Mouse (Mus musculus) hindbrain, postnatal 0 days (tissue): Measurements from ENCODE around the gene Lin28a. TPM values are rescaled to one million over a fixed set of nuclear protein-coding genes. Genes with fewer than 3 reads are reported as not detected.

Experiments used
- ATAC-seq: fragments of 200-750 bp; cut with Nextera tagmentation; 2 replicates; pipeline ENCODE4 v1.8.0; 2017; ENCODE audit warnings: mild to moderate bottlenecking, moderate TSS enrichment, moderate library complexity
- DNase-seq: peaks from one replicate; pipeline ENCODE4 v3.0.0-alpha.2; 2015; ENCODE audit warnings: low spot score
- H3K27ac ChIP-seq: fragments of 300-500 bp; sonication (generic); 2 replicates; pipeline ENCODE4 v1.5.1; 2014; ENCODE audit warnings: mild to moderate bottlenecking
- H3K27me3 ChIP-seq: fragments of 300-500 bp; sonication (generic); 2 replicates; pipeline ENCODE4 v1.6.1; 2014; ENCODE audit warnings: low read length, mixed read lengths; ENCODE audit not compliant: insufficient read depth
- H3K36me3 ChIP-seq: fragments of 300-500 bp; sonication (generic); 2 replicates; pipeline ENCODE4 v1.6.1; 2014; ENCODE audit warnings: low read length, mixed read lengths; ENCODE audit not compliant: insufficient read depth
- H3K4me1 ChIP-seq: fragments of 300-500 bp; sonication (generic); 2 replicates; pipeline ENCODE4 v1.6.1; 2014; ENCODE audit warnings: antibody characterized with exemption, low read length, mixed read lengths; ENCODE audit not compliant: insufficient read depth
- H3K4me2 ChIP-seq: fragments of 300-500 bp; sonication (generic); 2 replicates; pipeline ENCODE4 v1.6.1; 2014; ENCODE audit warnings: low read depth, mild to moderate bottlenecking, low read length, moderate library complexity, mixed read lengths
- H3K4me3 ChIP-seq: fragments of 300-500 bp; sonication (generic); 2 replicates; pipeline ENCODE4 v1.5.1; 2014; ENCODE audit warnings: low read length
- H3K9ac ChIP-seq: fragments of 300-500 bp; sonication (generic); replicated peaks from 2 replicates; pipeline ENCODE4 v1.6.1; 2014; ENCODE audit warnings: mild to moderate bottlenecking, low read length, moderate library complexity, mixed read lengths
- H3K9me3 ChIP-seq: fragments of 300-500 bp; sonication (generic); 2 replicates; pipeline ENCODE4 v1.6.1; 2016; ENCODE audit warnings: low read length, mixed read lengths
- CTCF ChIP-seq: IDR thresholded peaks from 2 replicates; pipeline ENCODE4 v1.5.1; 2016; ENCODE audit warnings: antibody characterized with exemption, control low read depth, low read depth
- WGBS: fragments of 180-500 bp; shearing (Covaris S2); extraction: QIAGEN DNeasy Blood & Tissue Kit; methylation state at CpG from one replicate; pipeline ENCODE4 v1.1.7; 2014; 5-methylcytosine and 5-hydroxymethylcytosine counted together
- polyA plus RNA-seq: library from polyadenylated mRNA; unstranded; fragments of >200 nt; fragmentation: Nextera tagmentation; extraction: Ambion mirVana; gene quantifications from 2 replicates; pipeline ENCODE4 v1.2.1, GENCODE M21; 2015
- total RNA-seq: library from RNA; depleted of rRNA; stranded (reverse); fragments of >200 nt; gene quantifications from 2 replicates; pipeline ENCODE4 v1.2.3, GENCODE M21; 2014; rRNA removed

The Lin28a gene
- not detected in 2 replicates for total RNA-seq
- 0.05 TPM in 1 of 2 replicates, not detected in the other for polyA plus RNA-seq

GRCm38 (mm10) chr4:134018779-134019145 is at the start of gene Lin28a:
TSS of gene Lin28a (minus strand) at chr4:134018841.
- WGBS = under 1% methylated on average over 9 of the region's 9 CpGs
- Histone ChIP-seq H3K4me2 (peak within 1 kb of the TSS; percentile 55), H3K27me3 (peaks cover 24% of the 10 kb centered on the region; the same call in 1 of the 2 replicates), H3K9me3 (no peaks in the 10 kb centered on the region), H3K4me3 (peak within 1 kb of the TSS; percentile 33), H3K27ac (peak within 1 kb of the TSS; percentile 49; the same call in 1 of the 2 replicates), H3K4me1 (no peaks in the 10 kb centered on the region), H3K36me3 (no peaks in the 10 kb centered on the region), H3K9ac (peak within 1 kb of the TSS; percentile 21; the same call in 1 of the 2 replicates)
- ATAC-seq (no peak; the same call in 1 of the 2 replicates), DNase-seq (no peak)
- no peak for TF ChIP-seq CTCF

- no peak for TF ChIP-seq CTCF
- DNase-seq = no peak
- Histone ChIP-seq H3K9ac (no peak overlapping the region), H3K36me3 (no peaks in the 10 kb centered on the region), H3K27me3 (no peaks in the 10 kb centered on the region), H3K9me3 (no peaks in the 10 kb centered on the region), H3K4me3 (no peak overlapping the region), H3K4me2 (no peak overlapping the region), H3K27ac (no peak overlapping the region), H3K4me1 (no peaks in the 10 kb centered on the region)
- no peak for ATAC-seq
- WGBS = 85% methylated on average over 7 of the region's 7 CpGs
Observed at GRCm38 (mm10) chr4:134067833-134068544, 49.3 kb upstream of the Lin28a start.

GRCm38 (mm10) chr4:134067383-134067782 is 48.7 kb upstream of the Lin28a start:
- no peak overlapping the region for H3K4me3 ChIP-seq
- H3K4me2 ChIP-seq = no peak overlapping the region
- 92% methylated on average over 8 of the region's 8 CpGs for WGBS
- no peak overlapping the region for H3K9ac ChIP-seq
- ATAC-seq (no peak), DNase-seq (no peak)
- no peaks in the 10 kb centered on the region for H3K36me3 ChIP-seq
- H3K4me1 ChIP-seq = no peaks in the 10 kb centered on the region
- no peak for TF ChIP-seq CTCF
- H3K27me3 ChIP-seq = no peaks in the 10 kb centered on the region
- no peak overlapping the region for H3K27ac ChIP-seq
- H3K9me3 ChIP-seq = no peaks in the 10 kb centered on the region

DNA sequence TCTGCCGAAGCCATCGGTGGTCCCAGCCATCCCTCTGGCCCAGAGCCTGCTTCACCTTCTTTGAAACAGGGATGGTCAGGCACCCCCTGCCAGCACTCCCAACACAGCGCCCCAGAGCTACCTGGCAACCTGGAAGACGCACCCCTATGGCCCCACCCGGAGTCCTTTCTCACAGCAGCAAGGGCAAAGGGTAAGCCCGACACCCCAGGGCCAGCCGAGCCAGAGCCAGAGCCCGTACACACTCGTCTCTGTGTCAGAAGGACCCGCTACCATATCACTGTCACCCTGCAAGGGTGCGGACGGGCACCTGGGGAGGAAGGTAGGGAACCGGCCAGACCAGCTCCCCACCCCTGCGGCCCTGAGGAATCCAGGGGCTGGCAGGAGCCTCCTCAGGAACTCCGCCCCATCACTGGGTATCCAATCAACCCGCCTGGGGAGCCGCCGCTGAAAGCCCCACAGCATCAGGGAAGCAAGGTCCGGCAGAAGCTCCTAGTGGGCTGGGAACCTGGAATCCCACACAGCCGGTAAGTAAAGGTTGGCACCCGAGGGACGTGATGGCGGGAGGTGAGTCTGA is 46.9 kb upstream of the Lin28a start:
- no peak for ATAC-seq
- TF ChIP-seq CTCF = no peak
- no peaks in the 10 kb centered on the region for H3K4me1 ChIP-seq
- no peak overlapping the region for H3K9ac ChIP-seq
- no peaks in the 10 kb centered on the region for H3K9me3 ChIP-seq
- 23% methylated on average over 23 of the region's 23 CpGs for WGBS
- no peak overlapping the region for H3K27ac ChIP-seq
- DNase-seq = no peak
- no peak overlapping the region for H3K4me3 ChIP-seq
- no peaks in the 10 kb centered on the region for H3K27me3 ChIP-seq
- H3K4me2 ChIP-seq = no peak overlapping the region
- no peaks in the 10 kb centered on the region for H3K36me3 ChIP-seq

DNA sequence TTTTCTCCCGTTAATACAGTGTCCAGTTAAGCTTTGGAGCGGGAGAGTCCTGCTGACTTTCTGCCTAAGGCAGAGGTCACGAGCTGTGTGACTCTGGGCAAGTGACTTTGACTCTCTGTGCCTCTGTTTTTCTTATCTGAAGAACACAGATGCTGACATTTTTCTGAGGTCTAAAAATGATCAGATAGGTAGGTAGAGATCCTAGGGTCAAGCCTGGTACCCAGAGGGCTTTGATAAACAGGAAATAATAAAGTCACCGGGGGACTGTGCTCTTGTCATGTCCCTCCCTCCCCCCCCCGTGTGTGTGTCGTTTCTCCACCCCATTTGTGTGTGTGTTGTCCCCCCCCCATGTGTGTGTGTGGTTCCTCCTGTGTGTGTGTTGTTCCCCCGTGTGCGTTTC is 43.9 kb upstream of the Lin28a start:
- no peak overlapping the region for H3K9ac ChIP-seq
- H3K4me1 ChIP-seq = no peaks in the 10 kb centered on the region
- H3K4me2 ChIP-seq = no peak overlapping the region
- H3K27ac ChIP-seq = no peak overlapping the region
- no peaks in the 10 kb centered on the region for H3K27me3 ChIP-seq
- no peak overlapping the region for H3K4me3 ChIP-seq
- H3K9me3 ChIP-seq = no peaks in the 10 kb centered on the region
- DNase-seq = no peak
- 69% methylated on average over 8 of the region's 8 CpGs for WGBS
- H3K36me3 ChIP-seq = no peaks in the 10 kb centered on the region
- TF ChIP-seq CTCF = no peak
- ATAC-seq = no peak

DNA sequence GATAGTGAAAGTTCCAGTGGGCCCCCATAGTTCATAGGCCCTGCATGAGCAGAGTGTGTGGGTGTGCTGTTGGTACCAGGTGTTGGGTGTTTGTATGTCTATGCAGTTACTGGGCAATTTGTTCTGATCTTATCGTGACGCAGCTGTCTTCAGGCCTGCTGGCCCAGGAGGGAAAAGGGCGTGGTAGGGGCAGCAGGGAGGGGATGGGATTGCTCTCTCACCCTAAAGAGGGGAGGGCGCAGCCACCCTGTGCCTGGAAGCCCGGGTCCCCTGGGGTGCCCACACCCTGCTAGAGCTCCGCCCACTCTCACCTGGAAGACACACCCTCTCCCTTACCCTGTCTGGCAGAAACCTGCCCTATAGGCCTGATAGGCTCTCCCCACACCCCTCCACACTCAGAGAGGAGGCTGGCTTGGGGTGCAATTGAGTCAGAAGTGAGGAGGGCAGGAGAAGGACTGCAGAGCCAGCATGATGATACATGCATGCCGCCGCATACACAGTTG is 43.4 kb upstream of the Lin28a start:
- H3K4me1 ChIP-seq = no peaks in the 10 kb centered on the region
- H3K9ac ChIP-seq = no peak overlapping the region
- H3K27me3 ChIP-seq = no peaks in the 10 kb centered on the region
- no peak overlapping the region for H3K27ac ChIP-seq
- no peak for DNase-seq
- H3K4me3 ChIP-seq = no peak overlapping the region
- WGBS = 61% methylated on average over 8 of the region's 8 CpGs
- H3K4me2 ChIP-seq = no peak overlapping the region
- no peaks in the 10 kb centered on the region for H3K36me3 ChIP-seq
- H3K9me3 ChIP-seq = no peaks in the 10 kb centered on the region
- no peak for ATAC-seq
- no peak for TF ChIP-seq CTCF
